Mouse (Mus musculus) forebrain, embryonic 13.5 days (tissue): ENCODE data around the gene Sdc1. TPM values are rescaled to one million over a fixed set of nuclear protein-coding genes. Genes with fewer than 3 reads are reported as not detected.

Source experiments
- ATAC-seq: fragments of 200-750 bp; cut with Nextera tagmentation; 2 replicates; pipeline ENCODE4 v1.8.0; 2017
- H3K27ac ChIP-seq: fragments of 300-500 bp; sonication (generic); 2 replicates; pipeline ENCODE4 v1.5.1; 2015; ENCODE audit warnings: inconsistent platforms, mild to moderate bottlenecking, moderate library complexity
- H3K27me3 ChIP-seq: fragments of 300-500 bp; sonication (generic); 2 replicates; pipeline ENCODE4 v1.6.1; 2015; ENCODE audit warnings: mild to moderate bottlenecking, inconsistent platforms
- H3K36me3 ChIP-seq: fragments of 300-500 bp; sonication (generic); 2 replicates; pipeline ENCODE4 v1.6.1; 2015; ENCODE audit warnings: mild to moderate bottlenecking, inconsistent platforms; ENCODE audit not compliant: poor library complexity, severe bottlenecking
- H3K4me1 ChIP-seq: fragments of 300-500 bp; sonication (generic); 2 replicates; pipeline ENCODE4 v1.6.1; 2015; ENCODE audit warnings: inconsistent platforms
- H3K4me2 ChIP-seq: fragments of 300-500 bp; sonication (generic); 2 replicates; pipeline ENCODE4 v1.6.1; 2015; ENCODE audit warnings: inconsistent platforms, mild to moderate bottlenecking, moderate library complexity
- H3K4me3 ChIP-seq: fragments of 300-500 bp; sonication (generic); 2 replicates; pipeline ENCODE4 v1.5.1; 2015; ENCODE audit warnings: mild to moderate bottlenecking, inconsistent platforms
- H3K9ac ChIP-seq: fragments of 300-500 bp; sonication (generic); 2 replicates; pipeline ENCODE4 v1.6.1; 2015; ENCODE audit warnings: mild to moderate bottlenecking, inconsistent platforms
- H3K9me3 ChIP-seq: fragments of 300-500 bp; sonication (generic); replicated peaks from 2 replicates; pipeline ENCODE4 v1.6.1; 2016; ENCODE audit warnings: inconsistent platforms
- WGBS: fragments of 180-500 bp; shearing (Covaris S2); methylation state at CpG from one replicate; pipeline ENCODE4 v1.1.7; 2015; 5-methylcytosine and 5-hydroxymethylcytosine counted together
- polyA plus RNA-seq: library from polyadenylated mRNA; unstranded; fragments of >200 nt; fragmentation: Nextera tagmentation; extraction: Ambion mirVana; gene quantifications from 2 replicates; pipeline ENCODE4 v1.2.1, GENCODE M21; 2015

The Sdc1 gene
- polyA plus RNA-seq, 1 experiment from 2014 or later: 38.2 TPM

GRCm38 (mm10) chr12:8809626-8810025 is 38.5 kb downstream of the Sdc1 start:
- Histone ChIP-seq H3K4me3 (no peak overlapping the region), H3K4me1 (no peaks in the 10 kb centered on the region), H3K9ac (no peak overlapping the region), H3K27me3 (no peaks in the 10 kb centered on the region), H3K27ac (no peak overlapping the region), H3K36me3 (no peaks in the 10 kb centered on the region), H3K9me3 (no peaks in the 10 kb centered on the region), H3K4me2 (no peak overlapping the region)
- 91% methylated on average over 6 of the region's 6 CpGs for WGBS
- no peak for ATAC-seq

GRCm38 (mm10) chr12:8810966-8811365 is 39.8 kb downstream of the Sdc1 start:
- no peak overlapping the region for H3K4me2 ChIP-seq
- 58% methylated on average over 2 of the region's 2 CpGs for WGBS
- no peak overlapping the region for H3K9ac ChIP-seq
- no peak for ATAC-seq
- no peak overlapping the region for H3K27ac ChIP-seq
- H3K4me3 ChIP-seq: no peak overlapping the region
- H3K9me3 ChIP-seq: no peaks in the 10 kb centered on the region
- no peaks in the 10 kb centered on the region for H3K36me3 ChIP-seq
- no peaks in the 10 kb centered on the region for H3K27me3 ChIP-seq
- no peaks in the 10 kb centered on the region for H3K4me1 ChIP-seq

DNA sequence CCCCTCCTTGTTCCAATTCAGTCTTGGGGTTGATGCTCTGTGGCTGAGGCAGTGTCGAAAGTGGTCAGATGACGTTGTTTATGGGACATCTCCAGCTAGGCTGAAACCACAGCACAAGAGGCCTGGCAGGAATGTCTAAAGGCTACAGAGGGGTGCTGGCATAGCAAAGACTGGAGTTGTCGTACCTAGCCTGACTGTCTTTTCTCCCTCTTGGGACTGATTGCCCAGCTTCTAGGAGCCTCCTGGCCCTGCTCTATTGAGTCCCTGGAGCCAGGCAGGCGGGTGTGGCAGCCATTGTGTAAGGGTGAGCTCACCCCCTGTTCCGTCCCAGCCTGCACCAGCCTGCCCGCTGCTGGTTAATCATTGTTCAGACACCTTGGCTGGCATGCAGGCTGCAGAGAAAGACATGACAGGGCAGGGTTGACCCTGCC is 40.3 kb downstream of the Sdc1 start:
- no peak for ATAC-seq
- Histone ChIP-seq H3K9me3 (no peaks in the 10 kb centered on the region), H3K27me3 (no peaks in the 10 kb centered on the region), H3K4me3 (no peak overlapping the region), H3K4me1 (no peaks in the 10 kb centered on the region), H3K36me3 (no peaks in the 10 kb centered on the region), H3K27ac (no peak overlapping the region), H3K9ac (no peak overlapping the region), H3K4me2 (no peak overlapping the region)
- 67% methylated on average over 6 of the region's 6 CpGs for WGBS

DNA sequence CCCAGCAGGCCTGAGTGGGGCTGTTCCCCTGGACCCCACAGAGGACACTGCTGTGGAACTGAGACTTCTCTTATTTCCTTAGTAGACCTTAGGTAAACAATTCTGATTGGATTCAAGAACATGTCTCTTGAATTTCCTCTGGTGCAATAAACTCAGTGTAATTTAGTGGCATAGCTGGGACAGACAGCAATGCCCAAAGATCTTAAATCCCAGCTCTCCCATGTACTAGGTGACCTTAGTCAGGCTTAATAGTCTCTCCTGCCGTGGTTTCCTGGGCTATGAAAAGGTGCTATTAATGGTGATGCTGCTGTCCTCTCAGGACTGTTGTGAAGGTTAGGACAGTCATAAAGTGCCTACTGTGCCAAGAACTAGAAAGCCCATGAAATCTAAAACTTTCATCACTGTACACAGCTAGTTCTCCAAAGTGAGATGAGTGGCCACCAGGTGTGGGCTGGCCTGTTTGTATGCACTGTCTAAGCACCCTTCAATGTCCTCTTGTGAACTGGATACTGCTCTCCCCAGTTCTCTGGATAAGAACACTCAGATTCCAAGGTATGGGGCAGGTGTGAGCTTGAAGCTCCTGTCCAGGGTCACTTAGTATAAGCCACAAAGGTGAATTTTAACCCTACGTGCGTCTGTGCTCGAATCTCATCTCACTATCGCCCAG is 40.9 kb downstream of the Sdc1 start:
- Histone ChIP-seq H3K4me2 (no peak overlapping the region), H3K27me3 (no peaks in the 10 kb centered on the region), H3K4me3 (no peak overlapping the region), H3K9me3 (no peaks in the 10 kb centered on the region), H3K27ac (no peak overlapping the region), H3K9ac (no peak overlapping the region), H3K4me1 (no peaks in the 10 kb centered on the region), H3K36me3 (no peaks in the 10 kb centered on the region)
- no peak for ATAC-seq
- WGBS: 88% methylated on average over 5 of the region's 5 CpGs

DNA sequence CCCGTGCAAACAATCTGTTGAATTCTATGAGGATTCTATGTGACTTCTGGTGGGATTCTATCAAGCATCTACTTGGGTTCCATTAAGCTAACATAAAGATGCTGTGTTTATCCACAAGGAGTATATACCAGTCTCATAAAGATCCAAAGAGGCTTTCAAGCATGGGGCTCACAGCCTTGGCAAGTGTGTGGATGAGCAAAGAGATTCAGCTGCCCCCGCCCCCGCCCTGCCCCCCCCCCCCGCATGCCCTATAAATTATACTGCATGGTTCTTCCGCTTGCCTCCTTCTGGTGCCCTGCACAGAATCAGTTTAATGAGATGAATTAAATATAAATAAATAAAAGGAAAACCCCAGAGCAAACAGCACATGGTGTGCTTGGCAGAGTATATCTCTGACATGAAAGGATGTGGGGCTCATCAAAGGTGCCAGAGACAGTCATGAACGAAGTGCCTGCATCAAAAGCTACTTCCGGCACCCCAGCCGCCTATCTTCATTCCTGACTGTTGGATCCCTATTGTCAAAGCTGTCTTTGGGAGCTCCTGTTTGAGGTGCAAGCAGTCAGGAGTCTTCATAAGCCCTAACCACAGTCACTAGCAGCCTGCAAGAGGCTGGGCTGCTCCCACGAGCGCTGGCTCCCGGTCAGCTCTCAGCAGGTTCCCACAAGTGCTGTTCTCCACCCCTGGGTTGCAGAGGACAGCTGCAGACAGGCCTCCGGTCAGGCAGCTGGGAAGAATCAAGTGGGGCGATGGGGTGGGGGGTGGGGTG is 46.5 kb downstream of the Sdc1 start:
- no peak overlapping the region for H3K4me3 ChIP-seq
- 37% methylated on average over 13 of the region's 13 CpGs for whole genome bisulfite sequencing
- H3K27ac ChIP-seq: no peak overlapping the region; the same call in 1 of the 2 replicates
- peak; percentile 45; the same call in 1 of the 2 replicates for ATAC-seq
- H3K4me1 ChIP-seq: peaks cover 4% of the 10 kb centered on the region
- H3K27me3 ChIP-seq: no peaks in the 10 kb centered on the region
- no peak overlapping the region for H3K9ac ChIP-seq
- no peaks in the 10 kb centered on the region for H3K9me3 ChIP-seq
- H3K4me2 ChIP-seq: 0 out of 2 replicates have a peak overlapping the region, but pooled peaks have one; percentile 18
- no peaks in the 10 kb centered on the region for H3K36me3 ChIP-seq

DNA sequence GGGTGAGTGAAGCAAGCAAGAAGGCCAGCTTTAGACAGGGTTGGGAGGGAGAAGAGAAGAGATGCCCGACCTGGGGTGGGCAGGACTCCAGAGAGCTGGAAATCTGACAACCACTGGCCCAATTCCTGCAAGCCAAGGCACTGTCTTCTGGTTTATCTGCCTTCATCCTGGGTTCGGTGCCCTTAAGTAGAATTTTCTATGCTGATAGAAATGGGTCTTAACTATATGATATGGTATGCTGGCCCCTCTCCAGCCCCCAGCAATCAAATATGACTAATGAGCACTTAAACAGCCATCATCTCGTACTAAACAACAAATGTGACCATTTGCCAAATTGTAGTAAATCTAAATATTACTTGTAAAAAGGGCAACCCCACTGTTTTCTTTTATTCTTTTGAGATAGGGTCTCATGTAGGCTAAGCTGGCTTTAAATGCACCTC is 47.1 kb downstream of the Sdc1 start:
- H3K4me2 ChIP-seq: 0 out of 2 replicates have a peak overlapping the region, but pooled peaks have one; percentile 18
- H3K9me3 ChIP-seq: no peaks in the 10 kb centered on the region
- no peaks in the 10 kb centered on the region for H3K27me3 ChIP-seq
- 47% methylated on average over 3 of the region's 3 CpGs for WGBS
- H3K9ac ChIP-seq: no peak overlapping the region
- no peak overlapping the region for H3K4me3 ChIP-seq
- peaks cover 4% of the 10 kb centered on the region for H3K4me1 ChIP-seq
- no peak for ATAC-seq
- H3K36me3 ChIP-seq: no peaks in the 10 kb centered on the region
- H3K27ac ChIP-seq: no peak overlapping the region

- Histone ChIP-seq H3K4me1 (no peaks in the 10 kb centered on the region), H3K9ac (no peak overlapping the region), H3K27ac (no peak overlapping the region), H3K9me3 (no peaks in the 10 kb centered on the region), H3K27me3 (no peaks in the 10 kb centered on the region), H3K4me2 (no peak overlapping the region), H3K36me3 (no peaks in the 10 kb centered on the region), H3K4me3 (no peak overlapping the region)
- no peak for ATAC-seq
- 76% methylated on average over 7 of the region's 7 CpGs for WGBS
Observed at GRCm38 (mm10) chr12:8824995-8825703, 54.0 kb downstream of the Sdc1 start.

GRCm38 (mm10) chr12:8827014-8827715 is 56.0 kb downstream of the Sdc1 start:
- H3K9me3 ChIP-seq: no peaks in the 10 kb centered on the region
- no peaks in the 10 kb centered on the region for H3K36me3 ChIP-seq
- H3K27me3 ChIP-seq: no peaks in the 10 kb centered on the region
- H3K4me3 ChIP-seq: no peak overlapping the region
- ATAC-seq: no peak
- 93% methylated on average over 9 of the region's 9 CpGs for WGBS
- no peak overlapping the region for H3K9ac ChIP-seq
- no peaks in the 10 kb centered on the region for H3K4me1 ChIP-seq
- H3K27ac ChIP-seq: no peak overlapping the region
- no peak overlapping the region for H3K4me2 ChIP-seq

- Histone ChIP-seq H3K9ac (no peak overlapping the region), H3K27ac (no peak overlapping the region), H3K4me1 (no peaks in the 10 kb centered on the region), H3K4me2 (no peak overlapping the region), H3K4me3 (no peak overlapping the region), H3K9me3 (no peaks in the 10 kb centered on the region), H3K36me3 (no peaks in the 10 kb centered on the region), H3K27me3 (no peaks in the 10 kb centered on the region)
- WGBS: 83% methylated on average over 13 of the region's 13 CpGs
- no peak for ATAC-seq
Observed at GRCm38 (mm10) chr12:8829032-8829660, 58.0 kb downstream of the Sdc1 start.

DNA sequence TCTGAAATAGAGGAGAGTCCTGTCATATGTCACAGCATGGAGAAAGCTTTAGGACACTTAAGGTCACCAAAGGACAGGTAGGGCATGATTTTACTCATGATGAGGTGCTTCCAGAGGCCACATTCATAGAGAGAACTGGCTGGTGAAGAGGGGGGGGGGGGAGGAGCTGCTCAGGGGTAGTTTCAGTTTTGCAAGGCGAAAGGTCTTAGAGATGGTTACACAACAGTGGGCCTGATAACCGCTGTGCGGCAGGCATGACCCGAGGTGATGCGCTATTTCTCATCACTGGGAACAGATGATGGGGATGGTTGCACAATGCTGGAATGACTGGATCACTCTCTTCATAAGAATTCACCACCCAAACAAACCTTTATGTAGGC is 58.5 kb downstream of the Sdc1 start:
- WGBS: 97% methylated on average over 5 of the region's 5 CpGs
- H3K27me3 ChIP-seq: no peaks in the 10 kb centered on the region

GRCm38 (mm10) chr12:8830967-8831635 is 60.0 kb downstream of the Sdc1 start:
- no peak for ATAC-seq
- Histone ChIP-seq H3K9me3 (no peaks in the 10 kb centered on the region), H3K9ac (no peak overlapping the region)

More for the DNA sequence above, 58.5 kb downstream of the Sdc1 start:
- Histone ChIP-seq H3K4me2 (no peak overlapping the region), H3K36me3 (no peaks in the 10 kb centered on the region), H3K27ac (no peak overlapping the region), H3K4me3 (no peak overlapping the region), H3K9ac (no peak overlapping the region), H3K9me3 (no peaks in the 10 kb centered on the region), H3K4me1 (no peaks in the 10 kb centered on the region)
- ATAC-seq: no peak

More at GRCm38 (mm10) chr12:8830967-8831635, 60.0 kb downstream of the Sdc1 start:
- WGBS: 74% methylated on average over 6 of the region's 6 CpGs
- no peak overlapping the region for H3K4me2 ChIP-seq
- no peak overlapping the region for H3K4me3 ChIP-seq
- no peak overlapping the region for H3K27ac ChIP-seq
- no peaks in the 10 kb centered on the region for H3K27me3 ChIP-seq
- no peaks in the 10 kb centered on the region for H3K36me3 ChIP-seq
- H3K4me1 ChIP-seq: no peaks in the 10 kb centered on the region
